Mouse (Mus musculus): ENCODE measurements around the gene Sdccag8.

Gene Sdccag8

GRCm38 (mm10) chr1:177007405-177007804 lies 192.9 kb downstream of the Sdccag8 start:
- no peak for DNase-seq (ENCODE audit: low read depth, low spot score)

GRCm38 (mm10) chr1:177008777-177009176 lies 194.3 kb downstream of the Sdccag8 start:
- no peak for DNase-seq (ENCODE audit: low read depth, low spot score)

- no peak for DNase-seq (ENCODE audit: low read depth, low spot score)
Observed at GRCm38 (mm10) chr1:177010041-177010440, 195.6 kb downstream of the Sdccag8 start.

GRCm38 (mm10) chr1:177010607-177011302 lies 196.3 kb downstream of the Sdccag8 start:
- DNase-seq (ENCODE audit: low read depth, low spot score), result no peak

GRCm38 (mm10) chr1:177011688-177012087 lies 197.2 kb downstream of the Sdccag8 start:
- DNase-seq (ENCODE audit: low read depth, low spot score), result no peak

- DNase-seq (ENCODE audit: low read depth, low spot score), result no peak
Observed at GRCm38 (mm10) chr1:177012774-177013173, 198.3 kb downstream of the Sdccag8 start.

GRCm38 (mm10) chr1:177013313-177013712 lies 198.9 kb downstream of the Sdccag8 start:
- DNase-seq (ENCODE audit: low read depth, low spot score), result no peak

- DNase-seq (ENCODE audit: low read depth, low spot score), result no peak
Observed at GRCm38 (mm10) chr1:177013776-177014175, 199.3 kb downstream of the Sdccag8 start.

- no peak for DNase-seq (ENCODE audit: low read depth, low spot score)
Observed at GRCm38 (mm10) chr1:177014346-177014745, 199.9 kb downstream of the Sdccag8 start.

GRCm38 (mm10) chr1:177014921-177015439 lies 200.5 kb downstream of the Sdccag8 start:
- DNase-seq (ENCODE audit: low read depth, low spot score), result no peak

GRCm38 (mm10) chr1:177015917-177016316 lies 201.5 kb downstream of the Sdccag8 start:
- DNase-seq (ENCODE audit: low read depth, low spot score), result no peak

- DNase-seq (ENCODE audit: low read depth, low spot score), result no peak
Observed at GRCm38 (mm10) chr1:177016729-177017128, 202.3 kb downstream of the Sdccag8 start.

GRCm38 (mm10) chr1:177018750-177019149 lies 204.3 kb downstream of the Sdccag8 start:
- no peak for DNase-seq (ENCODE audit: low read depth, low spot score)

GRCm38 (mm10) chr1:177019668-177020067 lies 205.2 kb downstream of the Sdccag8 start:
- DNase-seq (ENCODE audit: low read depth, low spot score), result no peak

- no peak for DNase-seq (ENCODE audit: low read depth, low spot score)
Observed at GRCm38 (mm10) chr1:177022751-177023150, 208.3 kb downstream of the Sdccag8 start.

- no peak for DNase-seq (ENCODE audit: low read depth, low spot score)
Observed at GRCm38 (mm10) chr1:177027706-177028105, 213.2 kb downstream of the Sdccag8 start.

- DNase-seq (ENCODE audit: low read depth, low spot score), result no peak
Observed at GRCm38 (mm10) chr1:177029032-177029431, 214.6 kb downstream of the Sdccag8 start.

GRCm38 (mm10) chr1:177030669-177031068 lies 216.2 kb downstream of the Sdccag8 start:
- DNase-seq (ENCODE audit: low read depth, low spot score), result no peak

GRCm38 (mm10) chr1:177031196-177031595 lies 216.7 kb downstream of the Sdccag8 start:
- no peak for DNase-seq (ENCODE audit: low read depth, low spot score)

GRCm38 (mm10) chr1:177032233-177032632 lies 217.8 kb downstream of the Sdccag8 start:
- no peak for DNase-seq (ENCODE audit: low read depth, low spot score)

GRCm38 (mm10) chr1:177035460-177035859 lies 221.0 kb downstream of the Sdccag8 start:
- no peak for DNase-seq (ENCODE audit: low read depth, low spot score)

GRCm38 (mm10) chr1:177038383-177038782 lies 223.9 kb downstream of the Sdccag8 start:
- no peak for DNase-seq (ENCODE audit: low read depth, low spot score)

- no peak for DNase-seq (ENCODE audit: low read depth, low spot score)
Observed at GRCm38 (mm10) chr1:177039093-177039674, 224.7 kb downstream of the Sdccag8 start.
